Mouse (Mus musculus): Measurements from ENCODE around the gene Gripap1. TPM values are rescaled to one million over a fixed set of nuclear protein-coding genes. Genes with fewer than 3 reads are reported as not detected.

Gene Gripap1
- 30.7 and 49.9 TPM in 2 replicates for polyA plus RNA-seq (2012)

DNA sequence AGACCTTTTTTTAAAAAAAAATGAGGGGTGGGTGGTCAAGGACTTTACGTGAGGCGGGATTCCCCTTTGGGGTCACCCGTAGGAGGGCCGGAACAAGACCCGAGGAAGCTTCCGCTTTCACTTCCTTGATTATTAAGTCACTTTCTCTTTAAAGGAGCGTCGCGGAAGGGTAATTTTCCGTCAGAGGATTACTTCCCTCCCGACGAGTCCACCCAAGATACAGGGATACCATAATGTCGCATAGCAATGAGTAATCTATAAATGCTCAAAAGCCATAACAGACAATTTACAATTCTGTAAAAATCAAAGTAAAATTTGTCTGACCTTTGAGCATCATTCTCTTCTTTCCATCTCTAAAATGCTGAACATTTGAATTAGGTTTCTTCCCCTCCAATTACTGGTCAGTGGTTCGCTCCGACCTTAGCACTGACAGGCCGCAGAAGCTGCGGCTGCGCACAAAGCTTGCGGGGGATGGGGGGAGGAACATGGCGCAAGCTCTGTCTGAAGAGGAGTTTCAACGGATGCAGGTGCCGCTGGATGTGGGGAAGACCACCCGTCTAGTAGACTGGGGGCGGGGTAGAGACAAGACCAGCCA, at the start of gene Gripap1:
Gene Gripap1, plus strand, starts transcription at position 224 of the 595 bp plus-strand sequence.

DNA sequence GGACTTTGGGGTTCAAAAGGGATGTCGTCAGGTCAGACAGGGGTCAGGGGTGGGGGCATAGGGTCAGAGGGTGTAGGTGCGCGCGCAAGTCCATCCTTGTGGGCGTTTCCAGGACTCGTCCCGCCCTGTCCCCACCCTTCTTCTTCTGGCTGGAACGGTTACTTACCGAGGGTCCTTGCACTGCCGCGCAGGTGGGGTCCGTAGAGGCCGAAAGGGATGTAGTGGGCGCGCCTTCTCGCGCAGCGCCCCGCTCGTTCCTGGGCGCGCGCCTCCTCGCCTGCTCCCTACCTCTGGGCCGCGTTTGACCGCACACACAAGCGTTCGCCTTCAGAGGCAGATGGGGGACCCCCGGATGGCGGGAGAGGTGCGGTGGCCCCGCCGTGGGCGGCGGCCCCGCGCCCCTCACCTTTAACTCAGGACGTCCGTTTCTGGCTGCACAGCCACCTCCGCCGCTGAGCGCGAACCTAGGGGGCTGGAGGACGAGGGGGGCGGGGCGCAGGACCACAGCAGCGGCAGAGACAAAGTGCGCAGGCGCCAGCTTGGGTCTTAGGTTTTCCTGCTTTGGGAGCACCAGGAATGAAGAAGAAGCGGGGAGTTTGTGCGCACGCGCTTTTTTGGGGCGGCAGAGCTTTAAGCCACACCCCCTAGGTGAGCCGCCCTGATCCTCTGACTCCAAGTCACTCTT, 39.0 kb upstream of the Gripap1 start, which contains the start of gene Ccdc120:
Gene Ccdc120, minus strand, starts transcription at position 474 of the 685 bp plus-strand sequence.

DNA sequence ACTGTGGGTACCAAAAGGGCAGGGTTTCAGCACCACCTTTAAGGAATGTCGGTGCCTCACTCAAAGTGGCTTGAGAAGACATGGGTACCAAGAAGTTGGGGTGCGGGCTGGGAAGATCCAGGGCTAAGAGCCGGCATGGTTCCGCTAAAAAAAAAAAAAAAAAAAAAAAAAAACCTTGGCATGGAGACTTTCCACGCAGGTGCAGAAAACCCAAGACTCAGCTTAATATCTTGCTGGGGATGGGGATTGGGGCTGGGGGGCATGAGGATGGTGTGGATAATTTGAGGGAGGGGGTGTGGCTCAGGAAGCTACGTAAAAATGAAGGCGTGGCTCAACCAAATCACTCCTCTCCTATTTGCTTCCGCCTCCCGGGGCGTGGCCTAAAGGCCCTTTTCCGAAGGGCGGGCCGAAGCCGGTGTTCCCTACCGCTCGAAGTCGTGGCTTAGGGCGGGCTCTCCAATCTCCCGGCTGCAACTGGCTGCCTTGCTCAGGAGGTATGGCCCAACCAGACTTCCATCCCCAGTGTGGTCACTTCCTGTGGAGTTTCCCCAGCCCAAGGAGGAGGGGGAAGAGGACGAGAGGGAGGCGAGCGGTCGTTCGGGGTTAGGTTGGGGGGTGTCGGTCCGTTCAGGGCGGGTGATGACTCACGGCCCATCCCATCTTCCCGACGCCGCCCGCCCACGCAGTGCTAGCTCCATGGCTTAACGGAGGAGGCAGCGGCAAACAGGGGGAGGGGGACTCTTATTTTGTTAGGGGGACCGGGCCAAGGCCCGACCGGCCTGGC, 27.2 kb upstream of the Gripap1 start, which contains the start of gene Tfe3:
Gene Tfe3, plus strand, starts transcription at position 424 of the 784 bp plus-strand sequence.

DNA sequence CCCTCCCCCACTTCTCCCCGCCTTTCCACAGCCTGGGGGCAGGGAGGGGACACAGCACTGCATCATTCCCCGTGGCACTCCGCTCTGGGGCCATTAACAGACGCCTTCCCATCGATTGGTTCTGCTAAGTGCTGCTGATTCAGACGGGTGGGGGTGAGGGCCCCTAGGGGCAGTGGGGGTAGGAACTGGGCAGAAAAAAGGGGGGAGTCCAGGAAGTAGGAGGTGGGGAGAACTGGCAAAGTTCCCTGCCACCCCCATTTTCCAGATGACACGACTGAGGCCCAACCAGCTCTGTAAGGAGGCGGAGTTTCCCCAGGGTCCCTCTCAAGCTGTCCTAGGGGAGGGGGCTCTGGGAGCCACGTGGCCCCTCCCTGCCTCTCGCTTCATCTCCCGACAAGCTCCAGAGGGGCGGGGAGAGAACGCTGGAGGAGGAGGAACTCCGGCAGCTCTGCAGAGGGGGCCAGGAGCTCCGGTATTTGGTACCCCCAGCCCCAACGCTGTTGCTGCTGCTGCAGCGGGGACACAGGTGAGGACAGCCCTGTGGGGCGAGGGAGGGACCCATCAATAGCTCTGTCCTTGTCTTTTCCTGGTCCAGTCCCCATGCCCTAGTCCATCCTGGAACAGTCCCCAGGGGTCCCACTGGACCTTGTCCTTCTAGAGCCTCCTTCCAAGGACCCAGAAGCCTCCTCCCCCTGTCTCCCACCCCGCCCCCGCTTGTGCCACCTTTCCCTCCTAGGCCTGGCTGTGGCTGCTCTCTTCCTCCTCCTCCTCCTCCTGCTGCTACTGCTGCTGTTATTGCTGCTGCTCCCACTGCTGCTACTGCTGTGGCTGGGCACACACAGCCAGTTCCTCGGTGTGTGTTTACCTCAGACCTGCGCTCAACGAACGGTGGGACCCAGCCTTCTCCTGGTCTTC, 32.6 kb downstream of the Gripap1 start, which contains the start of gene Kcnd1:
Gene Kcnd1, plus strand, starts transcription at position 425 of the 915 bp plus-strand sequence.

DNA sequence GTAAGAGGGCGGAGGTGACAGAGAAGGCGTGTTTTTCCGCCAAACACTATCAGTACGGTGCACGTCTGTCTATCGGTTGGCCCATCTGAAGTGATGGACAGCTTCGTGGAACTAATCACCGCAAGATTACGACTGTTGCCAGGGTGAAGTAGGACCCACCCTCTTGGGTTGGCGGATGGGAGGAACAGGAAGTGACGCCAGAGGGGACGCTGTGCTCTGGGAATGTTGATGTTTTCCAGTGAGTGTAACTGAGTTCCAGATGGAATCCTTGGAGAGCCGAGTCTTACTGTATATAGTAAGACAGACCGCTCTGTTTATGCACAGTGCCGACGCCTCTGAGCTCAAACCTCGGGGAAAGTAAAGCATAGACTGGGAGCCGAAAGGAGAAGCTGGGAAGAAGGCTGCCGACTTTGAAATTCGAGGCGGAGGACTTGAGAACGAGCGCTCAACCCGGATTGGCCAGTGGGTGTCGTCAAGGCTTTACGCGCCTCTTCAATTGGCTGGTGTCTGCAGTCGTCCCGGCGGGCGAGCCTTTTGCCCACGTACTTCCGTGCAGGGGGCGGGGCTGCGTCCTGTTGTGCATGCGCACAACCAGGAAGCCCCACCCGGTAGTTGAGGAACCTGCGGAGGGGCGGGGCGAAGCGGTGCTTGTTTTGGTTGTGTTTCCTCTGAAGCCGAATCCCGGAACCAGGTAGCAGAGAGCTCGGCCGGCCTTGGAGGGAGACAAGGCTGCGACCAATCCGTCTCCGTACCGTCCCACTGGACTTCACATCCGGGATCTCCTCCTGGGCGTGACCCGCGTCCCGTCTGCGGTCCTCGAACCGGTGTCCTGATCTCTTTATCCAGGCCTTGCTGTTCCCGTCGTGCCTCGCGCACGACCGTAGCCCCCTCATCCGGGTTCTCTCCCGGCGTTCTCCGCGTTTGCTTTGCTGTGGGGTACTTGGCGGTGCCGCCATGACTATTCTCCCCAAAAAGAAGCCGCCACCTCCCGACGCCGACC, 51.9 kb downstream of the Gripap1 start, which contains the start of gene Otud5:
Gene Otud5, plus strand, starts transcription at position 202 of the 1,000 bp plus-strand sequence.

Other genes starting within 250 kb of the Gripap1 start
- gene Foxp3, start 216.1 kb upstream of the Gripap1 start, polyA plus RNA-seq (2012) = 0.33 TPM in 1 of 2 replicates, not detected in the other
- gene Ppp1r3f, start 215.5 kb upstream of the Gripap1 start, polyA plus RNA-seq (2012) = 1.0 and 1.5 TPM in 2 replicates
- gene Ccdc22, start 184.2 kb upstream of the Gripap1 start, polyA plus RNA-seq (2012) = 54.9 and 59.4 TPM in 2 replicates
- 0.15 and 0.20 TPM in 2 replicates for gene Cacna1f, start 182.7 kb upstream of the Gripap1 start, polyA plus RNA-seq (2012)
- 0.37 and 0.49 TPM in 2 replicates for gene Syp, start 151.3 kb upstream of the Gripap1 start, polyA plus RNA-seq (2012)
- gene Prickle3, start 132.5 kb upstream of the Gripap1 start, polyA plus RNA-seq (2012) = 21.9 and 25.7 TPM in 2 replicates
- 78.6 and 85.3 TPM in 2 replicates for gene Plp2, start 118.4 kb upstream of the Gripap1 start, polyA plus RNA-seq (2012)
- 0.02 and 0.16 TPM in 2 replicates for gene Magix, start 108.5 kb upstream of the Gripap1 start, polyA plus RNA-seq (2012)
- gene Gpkow, start 92.6 kb upstream of the Gripap1 start, polyA plus RNA-seq (2012) = 7.6 and 9.3 TPM in 2 replicates
- gene Wdr45, start 75.4 kb upstream of the Gripap1 start, polyA plus RNA-seq (2012) = 29.1 and 38.9 TPM in 2 replicates
- gene Gm45208, start 67.5 kb upstream of the Gripap1 start, polyA plus RNA-seq (2012) = 5.4 and 5.5 TPM in 2 replicates
- gene Praf2, start 61.3 kb upstream of the Gripap1 start, polyA plus RNA-seq (2012) = 13.0 and 14.3 TPM in 2 replicates
- gene Ccdc120, start 38.9 kb upstream of the Gripap1 start, polyA plus RNA-seq (2012) = 9.2 and 12.0 TPM in 2 replicates
- 35.0 and 39.3 TPM in 2 replicates for gene Tfe3, start 27.2 kb upstream of the Gripap1 start, polyA plus RNA-seq (2012)
- gene Kcnd1, start 32.5 kb downstream of the Gripap1 start, polyA plus RNA-seq (2012) = 0.55 and 0.57 TPM in 2 replicates
- gene Otud5, start 51.6 kb downstream of the Gripap1 start, polyA plus RNA-seq (2012) = 82.6 and 87.6 TPM in 2 replicates
- gene Pim2, start 88.5 kb downstream of the Gripap1 start, polyA plus RNA-seq (2012) = 24.2 and 25.3 TPM in 2 replicates
- gene Slc35a2, start 94.3 kb downstream of the Gripap1 start, polyA plus RNA-seq (2012) = 43.2 and 61.9 TPM in 2 replicates
- 168 and 179 TPM in 2 replicates for gene Pqbp1, start 109.5 kb downstream of the Gripap1 start, polyA plus RNA-seq (2012)
- gene Timm17b, start 109.6 kb downstream of the Gripap1 start, polyA plus RNA-seq (2012) = 115 and 120 TPM in 2 replicates
- not detected in 2 replicates for gene Gm10491, start 118.1 kb downstream of the Gripap1 start, polyA plus RNA-seq (2012)
- gene Gm10490, start 119.8 kb downstream of the Gripap1 start, polyA plus RNA-seq (2012) = not detected in 2 replicates
- gene Pcsk1n, start 130.1 kb downstream of the Gripap1 start, polyA plus RNA-seq (2012) = 0.06 TPM in 2 replicates
- gene Eras, start 138.8 kb downstream of the Gripap1 start, polyA plus RNA-seq (2012) = not detected in 2 replicates
- gene Hdac6, start 158.1 kb downstream of the Gripap1 start, polyA plus RNA-seq (2012) = 8.0 and 10.3 TPM in 2 replicates
- 28.0 and 45.7 TPM in 2 replicates for gene Gata1, start 188.3 kb downstream of the Gripap1 start, polyA plus RNA-seq (2012)
- not detected in 2 replicates for gene Glod5, start 228.7 kb downstream of the Gripap1 start, polyA plus RNA-seq (2012)